Mouse (Mus musculus) neural tube, embryonic 15.5 days (tissue): ENCODE data around the gene Apeh. TPM values are rescaled to one million over a fixed set of nuclear protein-coding genes. Genes with fewer than 3 reads are reported as not detected.
A peak's percentile ranks its signal among the peaks of the same experiment; 100 is the strongest.

Experiments
- ATAC-seq: fragments of 200-750 bp; cut with Nextera tagmentation; 2 replicates; pipeline ENCODE4 v1.8.0; 2017; ENCODE audit warnings: mild to moderate bottlenecking, moderate TSS enrichment, moderate library complexity; ENCODE audit not compliant: low FRiP score
- H3K27ac ChIP-seq: fragments of 300-500 bp; sonication (generic); replicated peaks from 2 replicates; pipeline ENCODE4 v1.5.1; 2015; ENCODE audit warnings: mild to moderate bottlenecking, inconsistent platforms
- H3K27me3 ChIP-seq: fragments of 300-500 bp; sonication (generic); replicated peaks from 2 replicates; pipeline ENCODE4 v1.6.1; 2015; ENCODE audit warnings: inconsistent platforms
- H3K36me3 ChIP-seq: fragments of 300-500 bp; sonication (generic); 2 replicates; pipeline ENCODE4 v1.6.1; 2015; ENCODE audit warnings: inconsistent platforms
- H3K4me1 ChIP-seq: fragments of 300-500 bp; sonication (generic); 2 replicates; pipeline ENCODE4 v1.6.1; 2015; ENCODE audit warnings: inconsistent platforms
- H3K4me2 ChIP-seq: fragments of 300-500 bp; sonication (generic); 2 replicates; pipeline ENCODE4 v1.6.1; 2015; ENCODE audit warnings: inconsistent platforms, mild to moderate bottlenecking, moderate library complexity
- H3K4me3 ChIP-seq: fragments of 300-500 bp; sonication (generic); replicated peaks from 2 replicates; pipeline ENCODE4 v1.5.1; 2015; ENCODE audit warnings: mild to moderate bottlenecking, inconsistent platforms
- H3K9ac ChIP-seq: fragments of 300-500 bp; sonication (generic); replicated peaks from 2 replicates; pipeline ENCODE4 v1.6.1; 2015; ENCODE audit warnings: mild to moderate bottlenecking, inconsistent platforms
- H3K9me3 ChIP-seq: fragments of 300-500 bp; sonication (generic); replicated peaks from 2 replicates; pipeline ENCODE4 v1.6.1; 2016; ENCODE audit warnings: inconsistent platforms
- WGBS: fragments of 180-500 bp; shearing (Covaris S2); methylation state at CpG from one replicate; pipeline ENCODE4 v1.1.7; 2015; ENCODE audit warnings: mixed read lengths; 5-methylcytosine and 5-hydroxymethylcytosine counted together
- polyA plus RNA-seq: library from polyadenylated mRNA; unstranded; fragments of >200 nt; fragmentation: Nextera tagmentation; extraction: Ambion mirVana; gene quantifications from 2 replicates; pipeline ENCODE4 v1.2.1, GENCODE M21; 2015

Apeh gene
- polyA plus RNA-seq, 1 experiment from 2014 or later: 52.3 TPM

DNA sequence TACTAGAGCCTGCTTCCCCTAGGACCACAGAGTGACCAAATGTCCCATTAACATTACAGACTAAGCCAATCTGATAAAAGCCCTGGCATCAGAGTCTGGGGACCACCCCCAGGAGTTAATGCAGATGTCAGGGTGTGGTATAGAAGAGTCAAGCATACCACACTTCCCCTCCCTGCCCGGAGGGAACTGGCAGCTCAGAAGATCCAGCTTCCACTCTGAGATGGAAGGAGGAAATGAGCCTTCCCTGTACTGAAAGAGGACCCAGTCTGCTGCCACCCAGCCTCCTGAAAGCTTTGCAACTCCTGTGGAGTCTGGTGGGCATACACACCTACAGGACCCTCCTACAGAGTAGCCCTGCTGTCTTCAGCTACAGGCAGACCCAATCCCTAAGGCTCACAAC is 39.3 kb downstream of the Apeh start:
- peaks cover 22% of the 10 kb centered on the region for H3K4me1 ChIP-seq
- no peak for ATAC-seq
- no peak overlapping the region for H3K4me3 ChIP-seq
- no peak overlapping the region for H3K4me2 ChIP-seq
- H3K36me3 ChIP-seq: peaks cover 81% of the 10 kb centered on the region
- no peak overlapping the region for H3K27ac ChIP-seq
- H3K9ac ChIP-seq: no peak overlapping the region
- no peaks in the 10 kb centered on the region for H3K27me3 ChIP-seq
- 85% methylated on average over 1 of the region's 1 CpGs for WGBS
- H3K9me3 ChIP-seq: no peaks in the 10 kb centered on the region

DNA sequence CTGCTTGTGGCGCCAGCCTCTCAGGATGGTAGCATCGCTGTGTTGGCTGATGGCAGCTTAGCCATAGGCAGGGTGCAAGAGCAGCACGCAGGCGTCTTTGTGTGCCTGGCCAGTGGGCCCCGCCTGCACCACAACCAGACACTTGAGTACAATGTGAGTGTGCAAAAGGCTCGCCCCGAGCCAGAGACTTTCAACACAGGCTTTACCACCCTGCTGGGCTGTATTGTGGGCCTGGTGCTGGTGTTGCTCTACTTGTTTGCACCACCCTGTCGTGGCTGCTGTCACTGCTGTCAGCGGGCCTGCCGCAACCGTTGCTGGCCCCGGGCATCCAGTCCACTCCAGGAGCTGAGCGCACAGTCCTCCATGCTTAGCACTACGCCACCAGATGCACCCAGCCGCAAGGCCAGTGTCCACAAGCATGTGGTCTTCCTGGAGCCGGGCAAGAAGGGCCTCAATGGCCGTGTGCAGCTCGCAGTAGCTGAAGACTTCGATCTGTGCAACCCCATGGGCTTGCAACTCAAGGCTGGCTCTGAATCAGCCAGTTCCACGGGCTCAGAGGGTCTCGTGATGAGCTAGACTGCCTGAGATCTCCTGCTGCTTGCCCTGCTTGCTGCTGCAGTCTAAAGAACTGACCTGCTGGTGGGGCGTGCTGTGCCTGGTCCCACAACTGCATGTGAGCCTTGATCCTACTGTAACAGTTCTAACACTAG is 39.9 kb downstream of the Apeh start:
- no peak overlapping the region for H3K27ac ChIP-seq
- 91% methylated on average over 22 of the region's 22 CpGs for WGBS
- no peak overlapping the region for H3K9ac ChIP-seq
- no peak overlapping the region for H3K4me2 ChIP-seq
- H3K27me3 ChIP-seq: no peaks in the 10 kb centered on the region
- no peak for ATAC-seq
- H3K4me3 ChIP-seq: no peak overlapping the region
- peaks cover 28% of the 10 kb centered on the region for H3K4me1 ChIP-seq
- H3K36me3 ChIP-seq: peaks cover 75% of the 10 kb centered on the region
- H3K9me3 ChIP-seq: no peaks in the 10 kb centered on the region

- Histone ChIP-seq H3K27me3 (no peaks in the 10 kb centered on the region), H3K4me3 (no peak overlapping the region), H3K9ac (no peak overlapping the region), H3K9me3 (no peaks in the 10 kb centered on the region), H3K36me3 (peaks cover 68% of the 10 kb centered on the region), H3K27ac (no peak overlapping the region), H3K4me2 (no peak overlapping the region), H3K4me1 (peaks cover 30% of the 10 kb centered on the region)
- 94% methylated on average over 15 of the region's 15 CpGs for WGBS
- no peak for ATAC-seq
Measured at GRCm38 (mm10) chr9:108053665-108054225, 40.7 kb downstream of the Apeh start.

DNA sequence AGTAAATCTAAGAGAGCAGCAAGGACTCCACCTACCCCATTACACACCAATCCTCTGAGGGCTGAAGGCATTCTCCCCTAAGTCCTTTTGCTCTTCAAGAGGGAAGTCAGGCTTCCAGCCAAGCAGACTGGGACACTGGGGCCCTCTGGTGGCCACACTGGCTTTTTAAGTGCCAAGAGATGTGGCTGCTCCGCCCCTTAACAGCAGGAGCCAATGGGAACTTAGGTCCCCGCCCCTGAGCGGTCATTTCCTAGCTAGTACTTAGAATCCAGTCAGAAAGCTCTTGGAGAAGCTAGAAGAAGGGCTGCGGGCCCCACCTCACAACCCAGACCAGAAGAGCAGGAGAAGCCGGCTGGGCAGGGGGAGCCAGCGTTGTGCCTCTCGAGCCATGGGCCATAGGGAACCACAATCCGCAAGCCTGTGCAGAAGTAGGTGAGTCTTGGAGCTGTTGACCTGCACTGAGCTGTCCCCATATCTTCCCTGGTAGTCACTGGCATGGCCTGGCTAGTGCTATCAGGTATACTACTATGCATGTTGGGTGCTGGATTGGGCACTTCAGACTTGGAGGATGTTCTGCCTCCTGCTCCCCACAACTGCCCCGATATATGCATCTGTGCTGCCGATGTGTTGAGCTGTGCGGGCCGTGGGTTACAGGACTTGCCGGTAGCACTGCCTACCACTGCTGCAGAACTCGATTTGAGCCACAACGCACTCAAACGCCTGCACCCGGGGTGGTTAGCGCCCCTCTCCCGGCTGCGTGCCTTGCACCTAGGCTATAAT is 41.3 kb downstream of the Apeh start, which contains the start of gene Amigo3:
Gene Amigo3, plus strand, starts transcription at position 275 of the 780 bp plus-strand sequence.
- Histone ChIP-seq H3K27ac (0 out of 2 replicates have a peak within 1 kb of the TSS, but pooled peaks have one; percentile 8), H3K9me3 (no peaks in the 10 kb centered on the region), H3K4me2 (peak within 1 kb of the TSS; percentile 47), H3K4me3 (0 out of 2 replicates have a peak within 1 kb of the TSS, but pooled peaks have one; percentile 10), H3K4me1 (peaks cover 36% of the 10 kb centered on the region), H3K9ac (0 out of 2 replicates have a peak within 1 kb of the TSS, but pooled peaks have one; percentile 14), H3K27me3 (no peaks in the 10 kb centered on the region), H3K36me3 (peaks cover 61% of the 10 kb centered on the region)
- ATAC-seq: 0 out of 2 replicates have a peak, but pooled peaks have one; percentile 7
- 53% methylated on average over 20 of the region's 20 CpGs for WGBS

- Histone ChIP-seq H3K4me3 (no peak overlapping the region), H3K36me3 (peaks cover 55% of the 10 kb centered on the region), H3K9me3 (no peaks in the 10 kb centered on the region), H3K9ac (no peak overlapping the region), H3K4me1 (peaks cover 40% of the 10 kb centered on the region), H3K27ac (0 out of 2 replicates have a peak overlapping the region, but pooled peaks have one; percentile 8), H3K4me2 (no peak overlapping the region), H3K27me3 (no peaks in the 10 kb centered on the region)
- 72% methylated on average over 7 of the region's 7 CpGs for WGBS
- ATAC-seq: no peak
Measured at GRCm38 (mm10) chr9:108052411-108052810, 42.0 kb downstream of the Apeh start.

GRCm38 (mm10) chr9:108051931-108052220 is 42.5 kb downstream of the Apeh start:
- H3K27ac ChIP-seq: no peak overlapping the region
- no peak overlapping the region for H3K4me2 ChIP-seq
- H3K9me3 ChIP-seq: no peaks in the 10 kb centered on the region
- H3K4me3 ChIP-seq: no peak overlapping the region
- 88% methylated on average over 4 of the region's 4 CpGs for WGBS
- H3K27me3 ChIP-seq: no peaks in the 10 kb centered on the region
- peaks cover 40% of the 10 kb centered on the region for H3K4me1 ChIP-seq
- no peak for ATAC-seq
- H3K9ac ChIP-seq: no peak overlapping the region
- peaks cover 55% of the 10 kb centered on the region for H3K36me3 ChIP-seq

DNA sequence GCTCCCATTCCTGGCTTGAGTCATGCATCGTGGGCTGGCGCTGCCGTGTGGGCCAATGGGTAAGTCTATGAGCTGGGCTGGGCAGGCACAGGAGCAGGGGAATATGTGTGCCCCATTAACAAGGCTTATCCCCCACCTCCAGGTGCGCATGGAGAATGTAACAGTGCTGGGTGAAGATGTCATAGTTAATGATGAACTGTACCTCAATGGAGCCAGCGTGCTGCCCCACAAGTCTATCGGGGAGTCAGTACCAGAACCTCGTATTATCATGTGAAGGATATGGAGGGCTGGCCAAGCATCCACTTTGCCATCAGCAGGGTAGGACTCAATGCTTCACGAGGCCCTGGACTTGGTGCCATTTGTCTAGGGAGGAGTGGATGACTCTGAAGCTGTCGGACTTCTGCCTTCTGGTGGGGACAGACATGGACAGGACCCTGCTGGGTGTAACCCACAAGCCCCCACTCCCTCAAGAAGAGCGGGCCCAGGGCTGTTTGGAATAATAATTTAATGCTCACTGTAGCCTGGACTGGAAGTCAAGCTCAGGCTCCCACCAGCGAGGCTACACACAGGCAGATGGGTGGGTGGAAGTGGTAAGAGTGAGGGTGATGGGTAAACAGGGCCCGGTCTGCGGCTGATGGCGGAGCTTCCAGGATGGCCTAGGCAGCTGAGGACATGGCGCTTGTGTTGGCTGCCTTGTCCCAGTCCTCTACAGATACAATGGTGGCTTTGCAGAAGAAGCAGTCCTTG is 43.0 kb downstream of the Apeh start:
- Histone ChIP-seq H3K9me3 (no peaks in the 10 kb centered on the region), H3K4me1 (peaks cover 40% of the 10 kb centered on the region), H3K4me2 (no peak overlapping the region), H3K4me3 (no peak overlapping the region), H3K27me3 (no peaks in the 10 kb centered on the region), H3K9ac (no peak overlapping the region), H3K27ac (no peak overlapping the region), H3K36me3 (peaks cover 55% of the 10 kb centered on the region)
- no peak for ATAC-seq
- WGBS: 96% methylated on average over 15 of the region's 15 CpGs

DNA sequence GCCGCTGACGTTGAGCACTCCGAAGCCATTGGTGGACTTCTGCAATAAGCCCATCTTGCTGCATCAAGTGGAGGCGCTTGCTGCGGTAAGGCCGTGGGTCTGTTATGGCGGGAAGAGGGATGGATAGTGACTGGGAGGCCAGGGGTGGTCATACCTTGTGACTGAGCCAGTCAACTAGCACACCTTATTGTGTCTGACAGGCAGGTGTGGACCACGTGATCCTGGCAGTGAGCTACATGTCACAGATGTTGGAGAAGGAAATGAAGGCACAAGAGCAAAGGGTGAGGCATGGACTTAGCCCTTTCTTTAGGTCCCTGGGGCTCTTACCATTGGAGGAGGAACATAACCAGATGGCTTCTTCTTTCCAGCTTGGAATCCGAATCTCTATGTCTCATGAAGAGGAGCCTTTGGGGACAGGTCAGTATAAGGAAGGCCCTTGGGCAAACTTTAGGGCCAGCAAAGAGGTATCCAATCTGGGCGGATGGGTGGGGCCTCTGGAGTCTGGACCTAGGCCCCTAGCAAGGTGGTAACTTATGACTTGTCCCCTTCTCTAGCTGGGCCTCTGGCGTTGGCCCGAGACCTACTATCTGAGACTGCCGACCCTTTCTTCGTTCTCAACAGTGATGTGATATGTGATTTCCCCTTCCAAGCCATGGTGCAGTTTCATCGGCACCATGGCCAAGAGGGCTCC is 44.7 kb downstream of the Apeh start:
- Histone ChIP-seq H3K4me1 (peaks cover 40% of the 10 kb centered on the region), H3K27ac (peak overlapping the region; percentile 80), H3K36me3 (peaks cover 56% of the 10 kb centered on the region), H3K4me3 (peak overlapping the region; percentile 76), H3K27me3 (no peaks in the 10 kb centered on the region), H3K9me3 (no peaks in the 10 kb centered on the region), H3K4me2 (peak overlapping the region; percentile 96), H3K9ac (peak overlapping the region; percentile 69)
- ATAC-seq: peak; percentile 7
- WGBS: 40% methylated on average over 15 of the region's 15 CpGs

- Histone ChIP-seq H3K27ac (peak within 1 kb of the TSS; percentile 80), H3K9me3 (no peaks in the 10 kb centered on the region), H3K4me2 (peak within 1 kb of the TSS; percentile 96), H3K27me3 (no peaks in the 10 kb centered on the region), H3K9ac (peak within 1 kb of the TSS; percentile 69), H3K36me3 (peaks cover 52% of the 10 kb centered on the region), H3K4me1 (peaks cover 40% of the 10 kb centered on the region), H3K4me3 (peak within 1 kb of the TSS; percentile 76)
- peak; percentile 94 for ATAC-seq
- under 1% methylated on average over 37 of the region's 39 CpGs for WGBS
Measured at GRCm38 (mm10) chr9:108049016-108049455, 45.4 kb downstream of the Apeh start, which contains the start of gene Gmppb. Gmppb (plus strand) TSS chr9:108049242.

GRCm38 (mm10) chr9:108048566-108048955 is 45.8 kb downstream of the Apeh start:
- peaks cover 48% of the 10 kb centered on the region for H3K36me3 ChIP-seq
- ATAC-seq: peak; percentile 29
- H3K27ac ChIP-seq: peak overlapping the region; percentile 80
- peak overlapping the region; percentile 96 for H3K4me2 ChIP-seq
- peak overlapping the region; percentile 76 for H3K4me3 ChIP-seq
- peaks cover 40% of the 10 kb centered on the region for H3K4me1 ChIP-seq
- no peaks in the 10 kb centered on the region for H3K9me3 ChIP-seq
- no peaks in the 10 kb centered on the region for H3K27me3 ChIP-seq
- peak overlapping the region; percentile 49 for H3K9ac ChIP-seq
- under 1% methylated on average over 19 of the region's 19 CpGs for WGBS
